ENCODE assay signal across 12 mouse cellular contexts in genomic region chr17:31070403-31071185, GRCm38 (mm10). TPM values are rescaled to one million over a fixed set of nuclear protein-coding genes. Genes with fewer than 3 reads are reported as not detected.
A peak's percentile ranks its signal among the peaks of the same experiment; 100 is the strongest.
DNase-seq lines count a peak whose midpoint lies in the region; ATAC-seq and TF ChIP-seq lines count a peak whose summit lies in the region.
"Had no signal": no experiment of that assay in that cellular context is flagged by ENCODE, and none has a peak within 500 bp of the region (broad histone marks: within the 10 kb centered on the region; RNA-seq: fewer than 3 reads in every experiment).

No protein-coding gene starts in this region.

- no peak overlapping the region for H3K9ac ChIP-seq in heart, adult 2 months (ENCODE audit: low read depth, low read length)
- H3K9ac ChIP-seq: neural tube, embryonic 12.5 days had no signal

- peaks cover 8% of the 10 kb centered on the region; the same call in 1 of the 2 replicates for H3K36me3 ChIP-seq in heart, adult 2 months (ENCODE audit: control insufficient read depth, insufficient read depth, low read length)

- H3K27ac ChIP-seq in heart, adult 2 months: peak overlapping the region; percentile 70
- H3K27ac ChIP-seq: neural tube, embryonic 12.5 days had no signal

- no peaks in the 10 kb centered on the region for H3K79me2 ChIP-seq in heart, adult 2 months (replicated peaks; ENCODE audit: control insufficient read depth, insufficient read depth, low read length)

- TF ChIP-seq CTCF in heart, adult 2 months (IDR thresholded peaks at IDR 0.05): no peak

- TF ChIP-seq POLR2A in heart, adult 2 months (IDR thresholded peaks at IDR 0.05; ENCODE audit: insufficient read depth, low read depth, low read length): no peak

- WGBS in heart, adult 2 months: 42% methylated on average over 6 of the region's 6 CpGs

- ATAC-seq in CD4-positive, CD25-positive, alpha-beta regulatory T cell, adult 4 months: no peak

- intact Hi-C loops in heart, adult 2 months (cut with DNase I): no loop called here
- intact Hi-C loops in heart, postnatal 36 days (cut with DNase I): no loop called here

- DNase-seq in heart, adult 2 months: no peak
- no peak for DNase-seq in heart, postnatal 36 days
- DNase-seq in thymus, postnatal 14 days: peak; percentile 23
- no peak for DNase-seq in thymus, adult 18-20 months
- peak; percentile 27 for DNase-seq in liver
- DNase-seq in frontal cortex, postnatal 10 days (ENCODE audit: low spot score in 2 of 2): no peak
- no peak for DNase-seq in cerebellum, postnatal 4 days (ENCODE audit: low spot score in 2 of 2)

- no peak overlapping the region for H3K4me3 ChIP-seq in heart, adult 2 months
- H3K4me3 ChIP-seq: neural tube, embryonic 12.5 days had no signal

- no peak for TF ChIP-seq EP300 in heart, adult 2 months (IDR thresholded peaks at IDR 0.05; ENCODE audit: insufficient read depth, low read depth, low read length)

- no peaks in the 10 kb centered on the region for H3K27me3 ChIP-seq in heart, adult 2 months (ENCODE audit: control insufficient read depth, insufficient read depth, low read length)
- H3K27me3 ChIP-seq: neural tube, embryonic 12.5 days had no signal

- peaks cover 19% of the 10 kb centered on the region for H3K4me1 ChIP-seq in heart, adult 2 months (ENCODE audit: control insufficient read depth, insufficient read depth, low read length)

RNA-seq across cellular contexts. Expression of gene Abcg1, which starts 13.1 kb away (rescaled TPM):
- total RNA-seq in heart, adult 2 months (2021): 1 to 10 TPM; 7.0 to 7.2 TPM
- polyA plus RNA-seq in heart, adult 2 months (2012; rRNA removed): 2.9 and 3.0 TPM in 2 replicates
- 1 to 10 TPM; 5.1 to 8.5 TPM for total RNA-seq in heart, postnatal 36 days (2021)
- polyA plus RNA-seq in CD4-positive, CD25-positive, alpha-beta regulatory T cell, adult 4 months (2017; shearing (Covaris generic)): 100 to 1,000 TPM; 169 to 178 TPM

RNA-seq across cellular contexts. Expression of gene Tff3, which starts 58.9 kb away (rescaled TPM):
- total RNA-seq in heart, adult 2 months (2021): not detected
- 0.39 TPM in 1 of 2 replicates, not detected in the other for polyA plus RNA-seq in heart, adult 2 months (2012; rRNA removed)
- total RNA-seq in heart, postnatal 36 days (2021): not detected
- not detected for polyA plus RNA-seq in CD4-positive, CD25-positive, alpha-beta regulatory T cell, adult 4 months (2017; shearing (Covaris generic))
- total RNA-seq: hematopoietic stem cell, adult 5-6 weeks; left cerebral cortex, postnatal 10 days had no signal
- polyA plus RNA-seq: cortical plate, adult 2 months had no signal

Comparison
In these comparisons a context has a peak if more than half of its experiments do, and no peak if none do; other contexts are left out.
1. DNase-seq: peak in thymus, postnatal 14 days (single experiment) and liver (single experiment); none in heart, adult 2 months (0 of 2), heart, postnatal 36 days (0 of 2), thymus, adult 18-20 months (0 of 2), frontal cortex, postnatal 10 days (0 of 2) and cerebellum, postnatal 4 days (0 of 2).